Mouse (Mus musculus): ENCODE results near the gene Zmym2.

- TF ChIP-seq CTCF (IDR thresholded peaks at IDR 0.05; ENCODE audit: extremely low read depth, insufficient read length, insufficient replicate concordance, low read depth, low read length) (no peak), POLR2A (IDR thresholded peaks at IDR 0.05; ENCODE audit: low read depth, low read length) (no peak)
These were observed 36.8 kb upstream of the Zmym2 start for GRCm38 (mm10) chr14:56849681-56850080.

Measured in small intestine, adult 2 months (tissue).